Mouse (Mus musculus): ENCODE results near the gene Dph1. TPM values are rescaled to one million over a fixed set of nuclear protein-coding genes. Genes with fewer than 3 reads are reported as not detected.

Gene Dph1
- total RNA-seq, 2 experiments from 2014 or later = 30.7 to 31.4 TPM

DNA sequence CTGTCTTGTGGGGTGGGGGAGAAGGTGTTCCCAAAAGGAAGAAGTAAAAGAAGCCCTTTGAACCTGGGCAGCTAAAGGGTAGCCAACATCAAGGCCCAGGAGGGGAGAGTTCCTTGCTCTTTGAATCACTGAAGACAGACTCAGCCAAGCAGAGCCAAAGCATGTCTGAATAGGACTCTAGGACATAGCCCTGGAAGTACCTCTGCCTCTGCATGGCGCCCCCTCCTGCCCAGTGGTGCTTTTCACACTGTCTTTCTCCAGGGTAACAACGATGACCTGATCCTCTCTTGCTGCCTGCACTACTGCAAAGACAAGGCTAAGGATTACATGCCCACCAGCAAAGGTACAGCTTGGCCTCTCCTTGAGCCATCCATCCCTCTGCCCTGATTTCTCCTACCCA lies 31.5 kb downstream of the Dph1 start:
- no peak for DNase-seq (ENCODE audit: low spot score in 2 of 2)
- peak; percentile 69 for TF ChIP-seq CTCF (conservative IDR thresholded peaks at IDR 0.05)

GRCm38 (mm10) chr11:75158432-75158831 lies 32.6 kb downstream of the Dph1 start:
- Histone ChIP-seq H3K4me3 (no peak overlapping the region), H3K27ac (no peak overlapping the region)
- no peak for DNase-seq (ENCODE audit: low spot score in 2 of 2)
- no peak for TF ChIP-seq CTCF (conservative IDR thresholded peaks at IDR 0.05)

More for the DNA sequence above, 31.5 kb downstream of the Dph1 start:
- Histone ChIP-seq H3K27ac (0 out of 2 replicates have a peak overlapping the region, but pooled peaks have one; percentile 10), H3K4me3 (no peak overlapping the region)

- Histone ChIP-seq H3K4me3 (no peak overlapping the region), H3K27ac (peak overlapping the region; percentile 74)
- no peak for DNase-seq (ENCODE audit: low spot score in 2 of 2)
- no peak for TF ChIP-seq CTCF (conservative IDR thresholded peaks at IDR 0.05)
Observed at GRCm38 (mm10) chr11:75157901-75158300, 33.1 kb downstream of the Dph1 start.

DNA sequence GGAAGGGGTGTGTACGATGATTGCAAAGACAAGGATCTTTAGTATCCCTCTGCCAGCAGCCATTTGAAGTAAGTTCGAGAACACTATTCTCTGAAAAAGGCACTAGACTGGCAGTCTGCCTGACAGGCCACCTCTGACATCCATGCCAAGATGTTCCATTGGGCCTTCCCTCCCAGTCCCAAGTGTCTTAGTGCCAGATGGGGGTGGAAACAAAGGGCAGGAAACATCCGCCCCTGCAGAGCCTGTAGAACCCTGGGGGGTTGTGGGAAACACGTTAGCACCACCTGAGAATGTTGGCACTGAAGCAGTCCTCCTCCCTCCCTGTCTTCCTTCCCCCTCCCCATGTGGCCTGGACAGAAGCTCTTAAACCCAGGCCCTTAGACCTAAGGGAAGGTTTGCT lies 34.0 kb downstream of the Dph1 start:
- H3K27ac ChIP-seq = peak overlapping the region; percentile 74
- TF ChIP-seq CTCF (conservative IDR thresholded peaks at IDR 0.05) = no peak
- no peak overlapping the region for H3K4me3 ChIP-seq
- DNase-seq (ENCODE audit: low spot score in 2 of 2) = no peak

GRCm38 (mm10) chr11:75156416-75156815 lies 34.6 kb downstream of the Dph1 start:
- no peak for DNase-seq (ENCODE audit: low spot score in 2 of 2)
- no peak for TF ChIP-seq CTCF (conservative IDR thresholded peaks at IDR 0.05)
- no peak overlapping the region for H3K4me3 ChIP-seq
- peak overlapping the region; percentile 74 for H3K27ac ChIP-seq

- DNase-seq (ENCODE audit: low spot score in 2 of 2) = no peak
- Histone ChIP-seq H3K27ac (peak overlapping the region; percentile 74), H3K4me3 (no peak overlapping the region)
- no peak for TF ChIP-seq CTCF (conservative IDR thresholded peaks at IDR 0.05)
Observed at GRCm38 (mm10) chr11:75155985-75156384, 35.1 kb downstream of the Dph1 start.

GRCm38 (mm10) chr11:75154053-75154585 lies 36.9 kb downstream of the Dph1 start:
- H3K27ac ChIP-seq = peak overlapping the region; percentile 74
- peak; percentile 54 for TF ChIP-seq CTCF (conservative IDR thresholded peaks at IDR 0.05)
- no peak overlapping the region for H3K4me3 ChIP-seq
- DNase-seq (ENCODE audit: low spot score in 2 of 2) = no peak

DNA sequence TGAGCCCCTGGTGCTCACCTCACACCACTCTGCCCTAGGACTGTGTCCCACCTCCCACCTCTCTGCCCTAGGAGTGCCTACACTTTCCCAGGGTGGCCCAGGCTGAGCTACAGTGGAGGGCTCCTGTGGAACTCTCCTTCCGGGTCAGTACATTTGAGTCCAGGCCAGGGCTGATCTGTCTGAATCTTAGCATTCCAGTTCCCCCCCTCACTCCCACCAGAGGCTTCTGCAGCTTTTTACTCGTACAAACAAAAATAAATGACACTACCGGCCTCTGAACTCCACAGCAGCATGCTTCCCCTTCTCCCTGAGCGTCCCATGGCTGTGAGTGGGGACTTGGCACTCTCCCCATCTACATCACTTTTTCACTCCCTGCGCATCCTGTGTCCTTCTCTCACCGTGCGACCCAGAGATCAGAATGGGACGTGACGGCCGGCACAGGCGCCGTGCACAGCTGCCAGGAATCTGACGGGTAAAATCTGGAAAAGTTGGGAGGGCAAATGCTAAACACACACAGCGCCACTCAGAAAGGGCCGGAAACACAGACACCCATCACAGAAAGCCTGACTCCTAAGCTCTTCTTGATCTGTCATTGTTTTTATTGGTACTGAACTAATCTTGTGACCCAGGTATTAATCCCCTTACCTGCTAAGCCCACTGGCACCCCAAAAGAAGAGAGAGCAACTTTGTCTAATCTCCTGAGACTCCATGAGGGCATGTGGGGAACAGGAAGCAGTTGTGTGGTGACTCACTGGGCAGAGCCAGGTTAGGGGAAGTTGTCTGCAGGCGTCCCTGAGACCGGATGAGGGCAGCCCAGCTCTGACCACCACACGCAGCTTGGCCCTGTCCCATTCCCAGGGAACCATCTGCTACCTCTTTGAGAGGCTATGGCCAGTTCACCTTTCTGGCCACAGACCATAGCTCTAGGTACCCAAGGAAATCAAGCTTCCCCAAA lies 38.2 kb downstream of the Dph1 start:
- Histone ChIP-seq H3K27ac (peak overlapping the region; percentile 74), H3K4me3 (no peak overlapping the region)
- no peak for DNase-seq (ENCODE audit: low spot score in 2 of 2)
- no peak for TF ChIP-seq CTCF (conservative IDR thresholded peaks at IDR 0.05)

- TF ChIP-seq CTCF (conservative IDR thresholded peaks at IDR 0.05) = peak; percentile 29
- no peak overlapping the region for H3K4me3 ChIP-seq
- H3K27ac ChIP-seq = no peak overlapping the region
- no peak for DNase-seq (ENCODE audit: low spot score in 2 of 2)
Observed at GRCm38 (mm10) chr11:75150346-75150745, 40.7 kb downstream of the Dph1 start.

DNA sequence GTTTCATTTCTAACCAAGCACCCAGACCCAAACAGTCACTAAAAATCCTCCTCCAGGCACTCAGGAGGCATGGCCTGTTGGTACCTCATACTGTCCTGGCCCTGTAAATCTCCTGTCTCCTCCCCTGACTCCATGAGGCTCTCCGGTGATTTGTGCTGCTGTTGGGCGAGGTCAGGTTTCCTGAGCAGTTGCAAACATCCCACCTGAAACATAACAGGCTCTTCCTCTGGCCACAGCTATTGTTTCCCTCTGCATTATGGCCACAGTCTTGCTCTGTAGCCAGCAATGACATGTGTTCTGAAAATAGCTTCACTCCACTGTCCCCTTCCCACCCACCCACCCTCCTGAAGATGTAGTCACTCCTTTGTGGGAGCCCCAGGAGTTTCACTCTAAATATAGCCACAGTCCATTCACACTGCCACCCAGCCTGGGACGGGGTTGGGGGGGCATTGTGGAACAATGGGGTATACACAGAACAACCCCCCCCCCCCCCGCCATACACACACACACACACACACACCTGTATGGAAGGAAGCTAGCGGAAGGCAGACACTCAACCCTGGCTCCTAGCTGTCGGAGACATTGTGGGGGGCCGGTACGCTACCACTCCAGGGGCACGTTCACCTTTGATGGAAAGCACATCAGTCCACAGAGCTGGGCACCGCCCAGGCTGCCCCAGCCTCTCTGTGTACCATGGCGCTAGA lies 42.6 kb downstream of the Dph1 start:
- no peak for DNase-seq (ENCODE audit: low spot score in 2 of 2)
- H3K27ac ChIP-seq = peak overlapping the region; percentile 68
- TF ChIP-seq CTCF (conservative IDR thresholded peaks at IDR 0.05) = no peak

DNA sequence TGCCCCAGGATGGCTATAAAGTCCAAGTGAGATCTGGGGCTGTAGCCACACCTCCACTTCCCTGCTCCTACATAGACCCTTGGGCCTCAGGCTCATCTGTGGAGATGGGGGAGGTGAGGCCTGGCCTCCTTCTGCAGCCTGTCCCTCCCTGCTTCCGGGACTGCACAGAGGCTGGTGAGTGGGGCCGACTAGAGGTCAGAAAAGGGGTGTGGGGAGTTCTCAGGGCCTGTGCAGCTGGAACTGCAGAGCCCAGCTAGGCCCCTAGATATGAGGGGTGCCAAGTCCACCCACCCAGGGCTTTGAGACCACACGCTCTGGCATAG lies 43.2 kb downstream of the Dph1 start:
- no peak for TF ChIP-seq CTCF (conservative IDR thresholded peaks at IDR 0.05)
- peak overlapping the region; percentile 68 for H3K27ac ChIP-seq
- no peak for DNase-seq (ENCODE audit: low spot score in 2 of 2)

More for the DNA sequence above, 42.6 kb downstream of the Dph1 start:
- H3K4me3 ChIP-seq = no peak overlapping the region

DNA sequence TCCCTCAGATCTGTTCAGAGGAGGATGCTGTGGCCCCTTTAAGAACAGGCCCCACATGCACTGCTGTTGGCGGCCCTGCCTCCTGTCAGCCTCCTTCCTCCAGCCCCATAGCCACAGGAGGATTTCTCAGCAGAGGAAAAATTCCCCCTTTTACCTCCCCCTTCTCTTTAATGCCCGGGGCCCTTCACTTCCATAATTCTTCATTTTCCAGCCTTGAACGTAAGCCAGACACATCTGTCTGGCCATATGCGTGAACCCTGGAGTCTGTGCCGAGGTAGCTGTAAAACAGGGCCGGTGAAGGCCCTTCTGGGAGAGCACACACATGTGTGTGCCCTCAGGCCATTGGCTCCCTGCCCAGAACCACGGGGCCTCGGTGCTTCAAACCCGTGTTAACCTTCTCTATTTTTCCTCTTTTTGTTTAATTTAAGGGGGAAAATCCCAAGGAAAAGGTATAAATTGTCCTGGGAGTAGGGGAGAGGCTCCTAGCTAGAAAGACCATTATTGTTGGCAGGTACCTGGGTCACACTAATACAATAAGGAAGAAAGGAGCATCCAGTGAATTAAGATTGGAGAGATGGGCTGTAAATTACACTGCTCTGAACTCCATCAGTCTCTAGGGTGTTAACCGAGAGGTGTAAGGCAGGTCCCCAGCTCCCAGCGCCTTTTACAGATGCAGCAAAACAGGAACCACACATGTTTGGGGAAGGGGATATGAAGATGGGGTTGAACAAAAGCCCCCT lies 43.8 kb downstream of the Dph1 start:
- no peak overlapping the region for H3K4me3 ChIP-seq
- no peak for DNase-seq (ENCODE audit: low spot score in 2 of 2)
- H3K27ac ChIP-seq = peak overlapping the region; percentile 68
- no peak for TF ChIP-seq CTCF (conservative IDR thresholded peaks at IDR 0.05)

More for the DNA sequence above, 43.2 kb downstream of the Dph1 start:
- H3K4me3 ChIP-seq = no peak overlapping the region
